Mouse (Mus musculus): ENCODE data around the gene Fbxo8. TPM values are rescaled to one million over a fixed set of nuclear protein-coding genes. Genes with fewer than 3 reads are reported as not detected.

Gene Fbxo8
- total RNA-seq (2021), result 10 to 100 TPM; 25.6 to 31.4 TPM
- long read RNA-seq, partial matches to known transcripts, result 1 of 11 reads
- long read RNA-seq, other reads (novel, unspliced or antisense), result 9 of 11 reads

GRCm38 (mm10) chr8:56550558-56551360 is at the start of gene Fbxo8, which contains the start of gene Cep44:
Gene Fbxo8 (plus strand): TSS chr8:56551090.
Gene Cep44 (minus strand): TSS chr8:56551047.
- DNase-seq (ENCODE audit: low spot score in 2 of 2), result peak; percentile 78 to 90

- no peak for DNase-seq (ENCODE audit: low spot score in 2 of 2)
These were observed 49.0 kb upstream of the Fbxo8 start for GRCm38 (mm10) chr8:56501911-56502310.

DNA sequence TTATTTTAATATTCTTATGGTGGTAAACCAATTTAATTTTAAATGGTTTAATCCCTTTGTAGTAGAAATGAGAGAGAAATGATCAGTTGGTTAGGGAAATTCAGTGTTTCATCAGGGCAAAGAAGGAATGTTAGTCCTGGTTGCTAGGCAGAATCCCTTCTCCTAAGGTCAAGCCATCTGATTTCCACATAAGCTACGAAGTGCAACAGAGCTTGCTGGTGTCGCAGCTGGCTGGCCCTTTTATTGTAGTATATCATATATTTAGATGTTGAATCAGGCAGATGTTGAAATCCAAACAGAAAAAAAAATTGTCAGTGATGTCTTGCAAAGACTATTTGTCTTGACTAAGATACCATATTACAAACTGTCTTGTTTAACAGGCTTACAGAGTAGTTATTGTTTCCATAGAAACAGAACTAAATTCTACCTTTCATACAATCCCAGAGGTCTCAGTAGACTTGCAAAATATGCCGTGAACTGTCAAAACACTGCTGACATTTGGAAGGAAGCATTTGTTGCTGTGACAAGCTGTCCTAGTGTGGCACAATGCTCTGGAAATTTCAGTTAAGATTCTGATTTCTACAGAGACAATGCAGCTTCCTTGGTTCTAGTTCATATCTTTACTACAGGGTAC is 42.5 kb upstream of the Fbxo8 start:
- DNase-seq (ENCODE audit: low spot score in 2 of 2), result peak in 1 of 2 experiments; percentile 47

- no peak for DNase-seq (ENCODE audit: low spot score in 2 of 2)
These were observed 41.9 kb upstream of the Fbxo8 start for GRCm38 (mm10) chr8:56508952-56509479.

DNA sequence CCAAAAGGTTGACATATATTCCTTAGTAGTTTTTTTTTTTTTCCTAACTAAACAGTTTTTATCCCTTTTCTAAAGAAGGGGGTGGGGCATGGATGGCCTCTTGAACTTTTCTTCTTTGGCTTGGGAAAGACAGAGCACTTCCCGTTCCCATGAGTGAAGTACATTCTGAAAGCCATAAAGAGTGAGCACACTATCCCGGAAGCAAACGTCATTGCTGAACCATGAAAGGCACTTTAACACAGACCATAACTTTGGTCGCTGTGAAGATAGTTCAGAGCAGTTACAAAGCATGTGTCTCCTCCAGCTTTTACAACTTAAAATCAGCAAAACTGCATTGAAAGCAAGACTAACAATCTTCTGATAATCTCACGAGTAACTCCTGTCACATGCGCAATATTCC is 32.0 kb upstream of the Fbxo8 start:
- DNase-seq (ENCODE audit: low spot score in 2 of 2), result no peak

- no peak for DNase-seq (ENCODE audit: low spot score in 2 of 2)
These were observed 30.6 kb upstream of the Fbxo8 start for GRCm38 (mm10) chr8:56520249-56520648.

DNA sequence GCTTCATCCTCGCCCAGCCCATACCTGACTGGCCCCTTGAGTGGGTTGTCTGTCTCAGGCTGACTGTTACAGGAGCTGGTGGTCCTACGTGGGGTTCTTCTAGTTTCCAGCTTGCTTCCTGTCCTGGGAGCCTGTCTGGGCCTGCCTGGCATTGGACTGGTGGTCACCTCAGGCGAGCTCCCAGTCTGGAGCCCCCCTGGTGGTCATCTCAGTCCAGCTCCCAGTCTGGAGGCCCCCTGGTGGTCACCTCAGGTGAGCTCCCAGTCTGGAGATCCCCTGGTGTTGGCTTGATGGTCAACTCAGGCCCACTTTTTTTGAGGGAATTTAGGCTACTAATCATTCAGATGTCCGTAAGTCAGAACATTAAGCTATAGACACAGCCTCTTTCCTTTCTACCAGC is 29.8 kb upstream of the Fbxo8 start:
- DNase-seq (ENCODE audit: low spot score in 2 of 2), result no peak

DNA sequence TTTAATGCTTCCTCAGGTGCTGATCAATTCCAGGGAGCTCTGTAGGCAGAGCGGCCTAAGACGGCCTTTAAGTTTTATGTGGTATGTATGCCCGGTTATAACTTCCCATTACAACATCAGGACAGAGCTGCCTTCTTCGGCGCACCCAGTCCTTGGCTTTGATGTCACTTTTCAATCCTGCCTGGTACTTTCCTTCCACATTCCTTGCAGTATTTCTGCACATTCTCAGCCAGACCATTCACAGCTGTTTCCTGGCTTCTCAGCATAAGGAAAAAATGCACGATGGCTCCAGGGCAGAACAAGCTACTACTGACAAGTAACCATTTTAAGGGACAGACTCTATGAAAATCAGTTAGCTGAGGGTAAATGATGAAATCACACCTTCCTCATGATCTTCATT is 22.0 kb upstream of the Fbxo8 start:
- DNase-seq (ENCODE audit: low spot score in 2 of 2), result no peak

DNA sequence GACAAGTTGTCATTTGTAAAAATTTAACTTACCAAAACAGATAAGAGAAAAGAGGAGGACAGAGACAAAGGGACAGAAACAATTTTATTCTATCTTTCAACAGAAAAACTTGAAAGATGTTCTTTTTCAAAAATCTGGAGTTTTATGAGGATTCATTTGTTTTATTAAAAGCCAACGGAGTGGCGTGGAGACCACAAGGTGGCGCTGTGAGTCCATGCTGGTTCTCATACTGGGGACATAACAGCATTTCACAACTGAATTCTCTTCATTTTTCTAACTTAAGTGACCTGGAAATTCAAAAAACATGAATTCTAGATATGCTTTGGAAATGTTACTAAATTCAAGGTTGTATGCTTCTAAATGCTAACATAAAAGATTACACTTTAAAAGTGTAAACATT is 20.5 kb upstream of the Fbxo8 start:
- peak in 1 of 2 experiments; percentile 56 for DNase-seq (ENCODE audit: low spot score in 2 of 2)

DNA sequence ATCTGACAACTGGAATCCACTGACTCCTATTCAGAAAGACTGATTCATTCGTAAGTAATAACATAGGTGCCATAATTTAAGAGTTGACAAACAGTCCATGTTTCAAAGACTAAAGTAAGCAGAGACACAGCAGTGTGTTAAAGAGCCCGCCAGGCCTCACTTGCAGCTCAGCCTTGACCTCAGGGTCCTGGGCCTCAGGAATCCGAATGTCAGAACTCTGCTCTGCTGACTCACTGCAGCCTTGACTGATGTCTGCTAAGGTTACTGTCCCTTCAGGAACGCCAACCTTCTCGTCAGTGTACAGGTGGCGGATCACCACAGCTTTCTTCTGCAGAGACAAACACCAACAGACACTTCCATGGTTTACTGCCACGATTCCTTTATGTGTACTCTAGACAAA is 10.2 kb upstream of the Fbxo8 start:
- no peak for DNase-seq (ENCODE audit: low spot score in 2 of 2)

DNA sequence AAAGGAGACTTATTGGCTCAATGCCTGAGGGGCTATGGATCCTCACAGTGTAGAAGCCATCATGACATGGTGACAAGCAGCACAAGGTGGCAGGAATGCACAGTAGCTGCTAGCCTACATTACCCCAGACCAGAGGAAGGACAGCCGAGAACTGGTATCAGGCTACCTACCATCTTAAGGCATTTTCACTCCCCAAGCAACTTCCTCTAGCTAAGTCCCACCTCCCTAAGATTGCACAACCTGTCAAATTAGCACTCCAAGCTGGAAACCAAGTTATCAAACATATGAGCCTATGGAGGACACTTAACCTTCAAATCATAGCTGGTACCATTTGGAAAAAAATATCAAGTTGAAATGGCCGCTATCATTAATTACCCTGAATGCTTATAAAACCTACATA is 3.0 kb upstream of the Fbxo8 start:
- DNase-seq (ENCODE audit: low spot score in 2 of 2), result no peak

GRCm38 (mm10) chr8:56551361-56551852 is 517 bp downstream of the Fbxo8 start:
- DNase-seq (ENCODE audit: low spot score in 2 of 2), result peak; percentile 85 to 97

- no peak for DNase-seq (ENCODE audit: low spot score in 2 of 2)
These were observed 1.2 kb downstream of the Fbxo8 start for GRCm38 (mm10) chr8:56552045-56552444.

DNA sequence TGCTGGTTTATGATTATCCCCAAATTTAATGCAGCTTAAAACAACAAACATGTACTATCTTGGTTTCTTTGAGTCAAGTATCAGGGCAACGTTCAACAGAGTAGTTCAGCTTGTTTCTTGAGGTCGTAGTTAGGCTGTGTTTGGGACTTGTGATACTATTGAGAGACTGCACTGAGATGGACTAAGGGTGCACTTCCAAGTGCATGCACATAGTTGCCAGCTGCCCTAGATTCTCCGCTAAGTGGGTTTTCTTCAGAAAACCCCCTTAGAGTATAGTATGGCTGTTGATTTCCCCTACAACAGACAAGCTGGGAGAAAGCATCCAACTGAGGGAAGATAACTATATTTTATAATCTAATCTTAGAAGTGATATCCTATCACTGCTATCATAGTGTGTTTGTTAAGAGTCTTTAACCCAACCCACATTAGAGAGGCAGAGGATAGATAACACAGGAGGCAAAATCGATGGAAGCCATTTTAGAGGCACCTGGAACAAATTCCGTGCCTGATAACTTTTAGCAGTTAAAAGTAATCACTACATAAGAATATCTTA is 1.7 kb downstream of the Fbxo8 start:
- DNase-seq (ENCODE audit: low spot score in 2 of 2), result no peak

DNA sequence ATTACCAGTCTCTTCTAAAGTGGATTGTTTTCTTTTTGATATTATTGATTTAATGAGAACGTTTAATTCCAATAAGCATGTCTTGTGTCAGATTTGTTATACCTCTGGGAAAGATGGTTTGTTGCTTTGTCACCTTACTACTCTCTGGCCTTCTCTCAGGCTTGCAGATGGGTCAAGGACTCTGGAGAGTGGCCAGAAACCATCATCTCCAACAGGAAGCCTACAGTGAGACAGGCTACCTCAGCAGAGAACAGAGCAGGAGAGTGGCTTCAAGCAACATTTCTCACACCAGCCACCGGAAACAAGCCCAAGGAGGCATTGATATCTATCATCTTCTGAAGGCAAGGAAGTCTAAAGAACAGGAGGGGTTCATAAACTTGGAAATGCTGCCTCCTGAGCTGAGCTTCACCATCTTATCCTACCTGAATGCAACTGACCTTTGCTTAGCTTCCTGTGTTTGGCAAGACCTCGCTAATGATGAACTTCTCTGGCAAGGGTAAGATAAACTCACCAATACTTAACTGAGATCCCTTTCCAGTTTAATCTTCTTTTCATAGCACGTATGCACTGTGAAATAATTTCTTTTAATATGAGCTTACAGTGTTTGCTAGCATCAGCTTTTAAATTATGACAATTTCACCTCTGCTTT is 13.6 kb downstream of the Fbxo8 start:
- no peak for DNase-seq (ENCODE audit: low spot score in 2 of 2)

GRCm38 (mm10) chr8:56566856-56567255 is 16.0 kb downstream of the Fbxo8 start:
- DNase-seq (ENCODE audit: low spot score in 2 of 2), result no peak

DNA sequence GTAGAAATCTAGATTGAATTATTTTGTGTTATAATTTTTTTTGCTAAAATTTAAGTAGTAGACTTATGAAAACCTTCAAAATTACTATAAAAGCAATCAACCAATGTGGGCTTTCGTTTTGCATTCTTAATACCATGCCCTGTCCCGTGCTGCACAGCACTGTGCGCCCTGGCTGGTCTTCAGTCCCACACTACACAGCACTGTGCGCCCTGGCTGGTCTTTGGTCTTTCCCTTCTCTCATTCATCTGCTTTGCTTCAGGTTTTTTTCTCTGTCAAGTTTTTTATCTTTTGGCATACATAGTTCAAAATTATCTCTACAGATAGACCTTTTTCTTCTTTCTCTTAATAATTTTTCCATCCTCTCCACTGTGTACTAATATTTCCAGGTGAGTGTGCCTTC is 30.0 kb downstream of the Fbxo8 start:
- no peak for DNase-seq (ENCODE audit: low spot score in 2 of 2)

GRCm38 (mm10) chr8:56582841-56583240 is 32.0 kb downstream of the Fbxo8 start:
- DNase-seq (ENCODE audit: low spot score in 2 of 2), result no peak

- no peak for DNase-seq (ENCODE audit: low spot score in 2 of 2)
These were observed 38.1 kb downstream of the Fbxo8 start for GRCm38 (mm10) chr8:56589004-56589403.

DNA sequence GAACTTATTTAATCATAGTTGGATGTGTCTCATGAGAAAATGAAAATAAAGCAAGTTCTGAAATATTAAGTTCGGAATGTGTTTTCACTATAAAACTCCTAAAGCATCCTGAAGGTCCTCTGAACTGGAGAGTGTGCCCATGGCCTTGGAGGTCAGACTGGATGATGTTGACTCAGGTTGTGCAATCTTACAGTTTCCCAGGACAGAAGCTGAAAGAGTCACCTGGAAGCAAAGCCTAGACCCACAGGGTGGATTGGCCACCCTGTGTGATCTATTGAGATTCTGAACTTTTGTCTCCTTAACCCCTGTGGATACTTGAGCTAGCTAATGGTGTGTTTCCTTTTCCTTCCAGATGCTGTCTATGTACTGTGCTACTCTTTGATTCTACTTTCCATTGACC is 40.2 kb downstream of the Fbxo8 start:
- DNase-seq (ENCODE audit: low spot score in 2 of 2), result no peak

GRCm38 (mm10) chr8:56591502-56591901 is 40.6 kb downstream of the Fbxo8 start:
- no peak for DNase-seq (ENCODE audit: low spot score in 2 of 2)
